Mouse (Mus musculus) hindbrain, embryonic 11.5 days (tissue): ENCODE measurements at regions not wholly inside any gene's neighbourhood (a gene's known extent, or its start where the extent isn't known, plus 50 kb on each side); places are given as distances from the start of the nearest gene placed in this dataset.

Experiments
- ATAC-seq: fragments of 200-750 bp; cut with Nextera tagmentation; 2 replicates; pipeline ENCODE4 v1.8.0; 2017; ENCODE audit warnings: mild to moderate bottlenecking, moderate TSS enrichment, moderate library complexity; ENCODE audit not compliant: low FRiP score
- DNase-seq: peaks from one replicate; pipeline ENCODE4 v3.0.0-alpha.2; 2015; ENCODE audit warnings: low spot score
- H3K27ac ChIP-seq: fragments of 300-500 bp; sonication (generic); 2 replicates; pipeline ENCODE4 v1.5.1; 2014; ENCODE audit warnings: mild to moderate bottlenecking, low read depth, low read length
- H3K27me3 ChIP-seq: fragments of 300-500 bp; sonication (generic); 2 replicates; pipeline ENCODE4 v1.6.1; 2014; ENCODE audit warnings: mild to moderate bottlenecking, low read length, moderate library complexity, mixed read lengths; ENCODE audit not compliant: control insufficient read depth, insufficient read depth
- H3K36me3 ChIP-seq: fragments of 300-500 bp; sonication (generic); 2 replicates; pipeline ENCODE4 v1.6.1; 2014; ENCODE audit warnings: mild to moderate bottlenecking, low read length, moderate library complexity, mixed read lengths; ENCODE audit not compliant: control insufficient read depth, insufficient read depth
- H3K4me1 ChIP-seq: fragments of 300-500 bp; sonication (generic); replicated peaks from 2 replicates; pipeline ENCODE4 v1.6.1; 2014; ENCODE audit warnings: low read length, mixed read lengths; ENCODE audit not compliant: control insufficient read depth, insufficient read depth
- H3K4me2 ChIP-seq: fragments of 300-500 bp; sonication (generic); replicated peaks from 2 replicates; pipeline ENCODE4 v1.6.1; 2014; ENCODE audit warnings: mild to moderate bottlenecking, low read depth, low read length
- H3K4me3 ChIP-seq: fragments of 300-500 bp; sonication (generic); 2 replicates; pipeline ENCODE4 v1.5.1; 2014; ENCODE audit warnings: low read depth, low read length
- H3K9ac ChIP-seq: fragments of 300-500 bp; sonication (generic); 2 replicates; pipeline ENCODE4 v1.6.1; 2014; ENCODE audit warnings: low read depth, low read length
- H3K9me3 ChIP-seq: fragments of 300-500 bp; sonication (generic); 2 replicates; pipeline ENCODE4 v1.6.1; 2016; ENCODE audit warnings: low read length; ENCODE audit not compliant: control insufficient read depth
- WGBS: fragments of 180-500 bp; shearing (Covaris S2); extraction: QIAGEN DNeasy Blood & Tissue Kit; methylation state at CpG from one replicate; pipeline ENCODE4 v1.1.7; 2014; 5-methylcytosine and 5-hydroxymethylcytosine counted together

DNA sequence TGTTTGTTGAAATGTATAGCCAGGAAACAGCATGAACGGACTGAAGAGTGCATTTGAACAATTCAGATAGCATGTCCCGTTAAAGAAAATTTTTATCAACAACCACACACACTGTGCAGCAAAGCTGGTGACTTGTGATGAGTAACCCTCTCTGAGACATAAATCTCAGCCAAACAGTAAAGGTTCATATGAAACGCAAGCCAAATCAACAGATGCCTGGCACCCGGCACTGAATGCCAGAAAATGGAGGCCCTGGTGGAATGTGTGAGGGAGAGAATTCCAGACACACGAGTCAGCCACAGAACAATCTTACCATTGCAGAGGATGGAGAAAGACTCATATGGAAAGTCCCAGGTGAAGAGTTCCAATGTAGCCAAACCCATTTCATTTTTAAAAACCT is 341.1 kb upstream of the Actbl2 start:
- Histone ChIP-seq H3K4me1 (no peaks in the 10 kb centered on the region), H3K36me3 (no peaks in the 10 kb centered on the region), H3K4me2 (no peak overlapping the region), H3K4me3 (no peak overlapping the region), H3K27me3 (no peaks in the 10 kb centered on the region), H3K27ac (no peak overlapping the region), H3K9me3 (no peaks in the 10 kb centered on the region), H3K9ac (no peak overlapping the region)
- WGBS, result 85% methylated on average over 5 of the region's 5 CpGs
- ATAC-seq (no peak), DNase-seq (no peak)

DNA sequence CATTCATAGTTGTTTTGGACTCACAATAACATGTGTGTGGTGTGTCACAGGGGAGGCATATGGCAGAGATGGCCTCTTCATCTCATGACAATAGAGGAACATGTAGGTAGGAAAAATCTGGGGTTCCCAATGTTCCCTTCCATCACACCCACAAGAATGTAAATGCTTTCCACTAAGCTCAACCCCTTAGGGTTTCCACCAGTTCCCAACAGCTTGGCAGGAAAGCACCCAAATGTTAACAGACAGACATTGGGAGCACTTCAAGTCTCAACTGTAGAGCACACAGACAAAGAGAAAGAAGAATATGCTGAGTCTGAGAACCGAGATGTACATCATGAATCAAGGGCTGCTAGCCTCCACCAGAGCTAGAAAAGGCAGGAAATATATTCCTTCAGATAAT is 339.7 kb upstream of the Actbl2 start:
- Histone ChIP-seq H3K4me3 (no peak overlapping the region), H3K36me3 (no peaks in the 10 kb centered on the region), H3K9ac (no peak overlapping the region), H3K9me3 (no peaks in the 10 kb centered on the region), H3K27me3 (no peaks in the 10 kb centered on the region), H3K4me1 (no peaks in the 10 kb centered on the region), H3K27ac (no peak overlapping the region), H3K4me2 (no peak overlapping the region)
- ATAC-seq (no peak), DNase-seq (no peak)
- WGBS, result 78% methylated on average over 1 of the region's 1 CpGs

DNA sequence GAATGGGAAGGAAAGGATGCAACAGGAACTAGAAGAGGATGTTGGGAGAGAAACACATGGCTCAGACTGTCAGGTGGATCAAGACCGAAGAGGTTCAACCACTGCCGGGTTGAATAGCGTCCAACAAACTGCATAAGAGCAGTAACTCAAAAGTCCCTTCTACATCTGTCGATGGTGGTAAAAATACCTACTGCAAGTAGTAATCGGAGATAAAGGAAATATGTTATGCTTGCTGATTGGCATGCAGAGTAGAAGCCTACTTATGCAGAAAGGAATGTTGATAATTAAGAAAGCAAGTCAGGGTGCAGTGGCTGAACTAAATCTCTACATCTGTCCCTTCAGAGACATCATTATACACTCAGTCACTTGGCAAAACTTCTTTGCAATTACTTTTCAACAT is 330.9 kb upstream of the Actbl2 start:
- no peak overlapping the region for H3K4me2 ChIP-seq
- H3K9me3 ChIP-seq, result no peaks in the 10 kb centered on the region
- no peak overlapping the region for H3K9ac ChIP-seq
- over 99% methylated on average over 5 of the region's 5 CpGs for WGBS
- H3K27ac ChIP-seq, result no peak overlapping the region
- no peak for DNase-seq
- no peak overlapping the region for H3K4me3 ChIP-seq
- no peaks in the 10 kb centered on the region for H3K36me3 ChIP-seq
- no peak for ATAC-seq
- H3K4me1 ChIP-seq, result no peaks in the 10 kb centered on the region
- H3K27me3 ChIP-seq, result no peaks in the 10 kb centered on the region

DNA sequence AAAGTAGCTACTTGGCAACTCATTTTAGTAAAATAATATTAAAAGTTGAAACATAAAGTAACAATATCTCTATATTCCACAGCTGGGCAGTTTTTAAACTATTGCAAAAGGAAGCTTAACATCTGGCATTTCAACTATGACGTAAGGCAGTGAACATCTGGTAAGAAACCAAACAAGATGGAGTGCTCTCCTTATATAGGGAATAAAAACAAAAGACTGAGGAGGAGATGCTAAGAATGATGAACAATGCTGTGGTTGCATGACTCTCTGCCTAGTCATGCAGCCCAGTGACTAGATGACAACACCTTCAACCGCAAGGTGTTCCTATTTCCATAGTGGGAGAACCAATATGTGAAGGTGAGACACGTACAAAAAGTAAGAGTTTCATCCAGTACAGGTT is 329.9 kb upstream of the Actbl2 start:
- no peak for DNase-seq
- Histone ChIP-seq H3K9ac (no peak overlapping the region), H3K27ac (no peak overlapping the region), H3K36me3 (no peaks in the 10 kb centered on the region), H3K4me3 (no peak overlapping the region), H3K9me3 (no peaks in the 10 kb centered on the region), H3K27me3 (no peaks in the 10 kb centered on the region), H3K4me2 (no peak overlapping the region), H3K4me1 (no peaks in the 10 kb centered on the region)
- 86% methylated on average over 3 of the region's 3 CpGs for WGBS
- no peak for ATAC-seq

DNA sequence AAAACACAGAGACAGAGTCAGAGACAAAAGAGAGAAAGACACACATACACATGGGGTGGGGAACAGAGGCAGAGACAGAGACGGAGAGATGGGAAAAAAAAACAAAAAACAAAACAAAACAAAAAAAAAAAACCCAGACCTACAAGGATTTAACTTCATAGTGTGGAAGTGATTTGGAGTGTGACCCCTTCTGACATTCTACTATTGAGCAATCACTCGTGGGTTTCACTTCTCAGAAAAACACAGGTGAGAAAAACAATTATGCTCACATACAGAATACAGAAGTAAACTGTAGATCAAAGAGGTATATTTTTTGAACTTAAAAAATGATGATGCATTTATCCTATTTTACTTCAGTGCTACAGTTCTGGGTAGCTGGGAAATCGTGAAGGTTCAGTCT is 326.7 kb upstream of the Actbl2 start:
- Histone ChIP-seq H3K4me1 (no peaks in the 10 kb centered on the region), H3K27ac (no peak overlapping the region), H3K9ac (no peak overlapping the region), H3K27me3 (no peaks in the 10 kb centered on the region), H3K36me3 (no peaks in the 10 kb centered on the region), H3K9me3 (no peaks in the 10 kb centered on the region), H3K4me2 (no peak overlapping the region), H3K4me3 (no peak overlapping the region)
- ATAC-seq (no peak), DNase-seq (no peak)
- WGBS, result 68% methylated on average over 3 of the region's 3 CpGs

DNA sequence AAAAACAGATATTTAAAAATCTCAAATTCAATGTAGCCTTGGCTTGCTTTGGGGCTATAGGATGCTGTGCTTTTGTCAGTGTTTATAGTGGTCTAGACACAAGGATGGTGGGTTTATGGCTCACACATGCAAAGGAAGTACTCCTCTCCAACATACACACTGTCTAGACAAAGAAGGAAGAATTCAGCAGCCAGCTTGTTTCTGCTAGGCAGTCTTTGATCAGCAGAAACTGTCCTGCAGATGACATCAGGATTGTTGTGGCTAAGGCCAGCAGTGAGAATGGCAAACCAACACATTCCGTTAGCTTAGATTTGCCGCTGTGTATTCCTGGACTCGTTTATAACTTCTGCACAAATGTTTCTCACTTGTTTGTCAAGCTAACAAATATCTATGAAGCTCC is 325.9 kb upstream of the Actbl2 start:
- H3K4me2 ChIP-seq, result no peak overlapping the region
- ATAC-seq (no peak), DNase-seq (no peak)
- H3K9me3 ChIP-seq, result no peaks in the 10 kb centered on the region
- H3K27me3 ChIP-seq, result no peaks in the 10 kb centered on the region
- no peak overlapping the region for H3K27ac ChIP-seq
- H3K4me3 ChIP-seq, result no peak overlapping the region
- H3K9ac ChIP-seq, result no peak overlapping the region
- no peaks in the 10 kb centered on the region for H3K4me1 ChIP-seq
- no peaks in the 10 kb centered on the region for H3K36me3 ChIP-seq
- WGBS, result 90% methylated on average over 3 of the region's 3 CpGs

DNA sequence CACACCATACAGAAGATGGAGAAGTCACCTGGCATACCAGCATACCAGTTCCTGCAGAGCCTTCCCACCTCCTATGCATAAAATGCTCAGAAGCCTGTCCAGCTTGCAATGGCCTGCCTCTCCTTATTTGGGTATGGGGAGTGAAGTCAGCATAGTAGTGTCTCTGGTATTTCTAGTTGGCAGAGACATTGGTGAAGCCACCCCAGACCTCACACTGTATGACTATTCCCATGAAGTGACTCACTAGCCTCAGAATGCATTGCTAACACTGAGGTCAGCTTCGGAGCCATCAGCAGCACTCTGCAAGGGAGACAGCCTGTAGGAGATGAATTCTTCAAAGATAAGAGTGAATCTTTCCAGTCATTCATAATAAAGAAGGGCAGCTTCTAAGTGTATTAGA is 325.2 kb upstream of the Actbl2 start:
- Histone ChIP-seq H3K4me2 (no peak overlapping the region), H3K4me1 (no peaks in the 10 kb centered on the region), H3K36me3 (no peaks in the 10 kb centered on the region), H3K4me3 (no peak overlapping the region), H3K9ac (no peak overlapping the region), H3K27me3 (no peaks in the 10 kb centered on the region), H3K27ac (no peak overlapping the region), H3K9me3 (no peaks in the 10 kb centered on the region)
- DNase-seq, result no peak
- no peak for ATAC-seq
- 93% methylated on average over 1 of the region's 1 CpGs for WGBS

DNA sequence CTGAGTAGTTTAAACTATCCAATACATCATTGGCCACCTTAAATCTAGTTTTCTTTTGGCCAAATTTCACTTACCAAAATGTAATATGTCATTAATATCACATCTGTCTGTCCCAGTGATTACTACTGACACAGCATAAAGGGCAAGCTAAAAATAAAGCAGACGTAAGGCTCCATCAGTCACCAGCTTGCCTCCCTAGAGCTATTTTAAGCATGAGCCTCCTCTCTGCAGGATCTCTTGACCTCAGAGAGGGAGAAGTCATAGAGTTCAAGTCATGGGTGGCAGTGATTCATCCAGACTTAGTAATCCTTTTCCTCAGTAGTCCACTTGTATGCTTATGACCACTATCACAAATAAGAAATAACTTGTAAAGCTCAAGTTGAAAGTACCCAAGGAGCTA is 313.2 kb upstream of the Actbl2 start:
- no peaks in the 10 kb centered on the region for H3K36me3 ChIP-seq
- WGBS, result 78% methylated on average over 1 of the region's 1 CpGs
- no peak for DNase-seq
- H3K4me2 ChIP-seq, result no peak overlapping the region
- no peak overlapping the region for H3K27ac ChIP-seq
- H3K4me3 ChIP-seq, result no peak overlapping the region
- H3K9ac ChIP-seq, result no peak overlapping the region
- H3K9me3 ChIP-seq, result no peaks in the 10 kb centered on the region
- H3K4me1 ChIP-seq, result no peaks in the 10 kb centered on the region
- H3K27me3 ChIP-seq, result no peaks in the 10 kb centered on the region
- no peak for ATAC-seq

DNA sequence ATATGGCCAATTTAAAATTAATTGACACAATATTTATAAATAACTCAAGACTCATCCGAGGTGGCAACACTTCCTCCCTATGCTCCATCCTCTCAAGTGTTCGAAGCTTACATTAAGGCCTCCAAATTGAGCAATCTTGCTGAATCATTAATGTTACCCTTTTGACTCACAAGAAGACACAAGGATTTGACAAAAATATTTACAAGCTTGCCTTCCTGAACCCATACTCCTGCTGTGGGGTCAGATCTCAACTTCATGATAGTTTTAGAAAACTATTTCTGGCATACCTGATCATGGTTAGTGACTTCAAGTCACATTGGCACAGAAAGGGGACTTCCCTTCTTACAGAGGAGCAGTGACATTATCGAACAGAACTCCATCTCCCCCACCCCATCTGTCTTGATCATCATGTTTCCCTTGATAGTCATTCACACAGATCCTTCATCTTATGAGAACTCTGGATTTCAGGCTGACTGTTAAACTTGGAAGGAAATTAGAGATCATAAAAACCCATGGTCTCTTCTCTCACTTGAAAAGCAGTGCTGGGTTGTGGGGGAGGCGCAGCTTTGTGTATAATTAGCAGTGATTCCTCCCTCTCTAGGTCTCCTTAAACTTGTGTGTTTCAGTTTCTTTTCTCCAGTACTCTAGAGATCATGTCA is 311.7 kb upstream of the Actbl2 start:
- Histone ChIP-seq H3K27me3 (no peaks in the 10 kb centered on the region), H3K27ac (no peak overlapping the region), H3K9me3 (no peaks in the 10 kb centered on the region), H3K4me1 (no peaks in the 10 kb centered on the region), H3K4me3 (no peak overlapping the region), H3K4me2 (no peak overlapping the region), H3K36me3 (no peaks in the 10 kb centered on the region), H3K9ac (no peak overlapping the region)
- no peak for ATAC-seq
- WGBS, result 86% methylated on average over 4 of the region's 4 CpGs
- no peak for DNase-seq
